8 mouse cellular contexts compared by ENCODE assay signal in genomic region chr11:65788154-65788553, GRCm38 (mm10). TPM values are rescaled to one million over a fixed set of nuclear protein-coding genes. Genes with fewer than 3 reads are reported as not detected.
DNase-seq lines count a peak whose midpoint lies in the region; ATAC-seq and TF ChIP-seq lines count a peak whose summit lies in the region.

Map2k4 (minus strand) TSS chr11:65788297.

- no peaks in the 10 kb centered on the region for H3K27me3 ChIP-seq in Patski
- no peaks in the 10 kb centered on the region for H3K27me3 ChIP-seq in hindbrain, embryonic 15.5 days

- peak within 1 kb of the TSS; percentile 96 for H3K9ac ChIP-seq in hindbrain, embryonic 15.5 days

- peak within 1 kb of the TSS; percentile 92 for H3K27ac ChIP-seq in hindbrain, embryonic 15.5 days (replicated peaks)

- no peak for TF ChIP-seq CTCF in Patski (IDR thresholded peaks at IDR 0.05)

- peak; percentile 96 for ATAC-seq in Patski
- ATAC-seq in hindbrain, embryonic 15.5 days (ENCODE audit: low FRiP score, low read depth), result peak; percentile 99

- H3K9me3 ChIP-seq in hindbrain, embryonic 15.5 days, result no peaks in the 10 kb centered on the region

- CTCF ChIA-PET in Patski (lab: Charles Lee), result interaction anchor here (0.7 to 1.4 kb wide), 2 partner anchors 11 to 18 kb away, joined by 3 to 4 read pairs; partner anchors contain the start of gene Zkscan6

- peak within 1 kb of the TSS; percentile 89 for H3K4me3 ChIP-seq in hindbrain, embryonic 15.5 days

- 0% methylated on average over 22 of the region's 36 CpGs for WGBS in hindbrain, embryonic 15.5 days

- in situ Hi-C loops in Patski (cut with MboI; ENCODE audit: low pct_unique_long_range_greater_than_20kb), result no loop called here

- peak; percentile 55 for DNase-seq in Patski (ENCODE audit: low read depth, low spot score)
- DNase-seq in cerebellum, postnatal 25 days, result peak; percentile 95 to 98
- DNase-seq in frontal cortex, postnatal 36 days (ENCODE audit: low spot score in 2 of 2), result peak; percentile 90 to 92
- DNase-seq in left cerebral cortex, adult 11 months (ENCODE audit: low spot score), result peak; percentile 86
- DNase-seq in lung, postnatal 4 days, result peak; percentile 95 to 96
- DNase-seq in retina, postnatal 7 days (ENCODE audit: low read depth, low spot score), result peak; percentile 81
- peak; percentile 91 for DNase-seq in urinary bladder, adult 2 months (ENCODE audit: low spot score)

- H3K4me2 ChIP-seq in hindbrain, embryonic 15.5 days, result peak within 1 kb of the TSS; percentile 60

- POLR2A ChIA-PET in Patski (lab: Charles Lee), result interaction anchor here (0.7 to 1.8 kb wide), 2 partner anchors 14 to 18 kb away, joined by 6 to 8 read pairs; partner anchors contain the start of gene Zkscan6

- peaks cover 28% of the 10 kb centered on the region for H3K4me1 ChIP-seq in hindbrain, embryonic 15.5 days (replicated peaks)

- no peaks in the 10 kb centered on the region for H3K36me3 ChIP-seq in hindbrain, embryonic 15.5 days

RNA-seq across cellular contexts. Expression of gene Map2k4, which starts in this region (rescaled TPM):
- 51.1 TPM for polyA plus RNA-seq in Patski (2021)
- polyA plus RNA-seq in hindbrain, embryonic 15.5 days (2015; fragmentation: Nextera tagmentation; extraction: Ambion mirVana), result 99.9 and 101 TPM in 2 replicates
- 40.1 and 45.9 TPM in 2 replicates for polyA plus RNA-seq in urinary bladder, adult 2 months (2012; rRNA removed)

Comparison
In these comparisons a context has a peak if more than half of its experiments do, and no peak if none do; other contexts are left out.
1. Peak in every context shown above with its lines: DNase-seq, ATAC-seq, H3K4me3 ChIP-seq and H3K27ac ChIP-seq.